Mouse (Mus musculus) heart, postnatal 4 days (tissue): ENCODE measurements at regions not wholly inside any gene's neighbourhood (a gene's known extent, or its start where the extent isn't known, plus 50 kb on each side); places are given as distances from the start of the nearest gene placed in this dataset.
A peak's percentile ranks its signal among the peaks of the same experiment; 100 is the strongest.

Source experiments
- DNase-seq: peaks from one replicate; pipeline ENCODE4 v3.0.0; 2021

- no peak for DNase-seq
Observed at GRCm38 (mm10) chr3:119958799-119959467, 174.7 kb upstream of the Ptbp2 start.

- no peak for DNase-seq
Observed at GRCm38 (mm10) chr3:119957529-119957928, 173.3 kb upstream of the Ptbp2 start.

GRCm38 (mm10) chr3:119955745-119956615 is 171.7 kb upstream of the Ptbp2 start:
- no peak for DNase-seq

- DNase-seq: no peak
Observed at GRCm38 (mm10) chr3:119950721-119951120, 166.5 kb upstream of the Ptbp2 start.

GRCm38 (mm10) chr3:119950070-119950469 is 165.8 kb upstream of the Ptbp2 start:
- DNase-seq: no peak

GRCm38 (mm10) chr3:119949620-119950019 is 165.4 kb upstream of the Ptbp2 start:
- no peak for DNase-seq

- DNase-seq: peak; percentile 16
Observed at GRCm38 (mm10) chr3:119949041-119949470, 164.8 kb upstream of the Ptbp2 start.

GRCm38 (mm10) chr3:119947126-119947525 is 162.9 kb upstream of the Ptbp2 start:
- DNase-seq: no peak

- DNase-seq: no peak
Observed at GRCm38 (mm10) chr3:119944115-119944514, 159.8 kb upstream of the Ptbp2 start.

- no peak for DNase-seq
Observed at GRCm38 (mm10) chr3:119939091-119939490, 154.8 kb upstream of the Ptbp2 start.

GRCm38 (mm10) chr3:119938425-119938824 is 154.2 kb upstream of the Ptbp2 start:
- DNase-seq: no peak

GRCm38 (mm10) chr3:119936526-119936925 is 152.3 kb upstream of the Ptbp2 start:
- no peak for DNase-seq

GRCm38 (mm10) chr3:119933049-119933511 is 148.8 kb upstream of the Ptbp2 start:
- peak; percentile 23 for DNase-seq

- DNase-seq: no peak
Observed at GRCm38 (mm10) chr3:119928281-119928680, 144.0 kb upstream of the Ptbp2 start.

- DNase-seq: no peak
Observed at GRCm38 (mm10) chr3:119919501-119920141, 135.4 kb upstream of the Ptbp2 start.

GRCm38 (mm10) chr3:119915984-119916865 is 132.0 kb upstream of the Ptbp2 start:
- no peak for DNase-seq

- no peak for DNase-seq
Observed at GRCm38 (mm10) chr3:119911532-119911931, 127.3 kb upstream of the Ptbp2 start.

- DNase-seq: no peak
Observed at GRCm38 (mm10) chr3:119904244-119904643, 120.0 kb upstream of the Ptbp2 start.

GRCm38 (mm10) chr3:119895141-119895540 is 110.9 kb upstream of the Ptbp2 start:
- no peak for DNase-seq

- peak; percentile 15 for DNase-seq
Observed at GRCm38 (mm10) chr3:119894035-119894434, 109.8 kb upstream of the Ptbp2 start.

- no peak for DNase-seq
Observed at GRCm38 (mm10) chr3:119893165-119893910, 109.1 kb upstream of the Ptbp2 start.
